Mouse (Mus musculus) midbrain, embryonic 14.5 days (tissue): ENCODE data around the gene Prkce. TPM values are rescaled to one million over a fixed set of nuclear protein-coding genes. Genes with fewer than 3 reads are reported as not detected.

ENCODE experiments used
- ATAC-seq: fragments of 200-750 bp; cut with Nextera tagmentation; 2 replicates; pipeline ENCODE4 v1.8.0; 2017; ENCODE audit warnings: moderate number of reproducible peaks, moderate library complexity; ENCODE audit not compliant: low FRiP score, low TSS enrichment
- DNase-seq: peaks from one replicate; pipeline ENCODE4 v3.0.0-alpha.2; 2015
- H3K27ac ChIP-seq: fragments of 300-500 bp; sonication (generic); replicated peaks from 2 replicates; pipeline ENCODE4 v1.5.1; 2014; ENCODE audit warnings: mild to moderate bottlenecking, low read depth, low read length, moderate library complexity
- H3K27me3 ChIP-seq: fragments of 300-500 bp; sonication (generic); 2 replicates; pipeline ENCODE4 v1.6.1; 2014; ENCODE audit warnings: low read length, control low read depth, mixed read lengths; ENCODE audit not compliant: control insufficient read depth, insufficient read depth
- H3K36me3 ChIP-seq: fragments of 300-500 bp; sonication (generic); 2 replicates; pipeline ENCODE4 v1.6.1; 2014; ENCODE audit warnings: low read length, control low read depth; ENCODE audit not compliant: control insufficient read depth, insufficient read depth
- H3K4me1 ChIP-seq: fragments of 300-500 bp; sonication (generic); 2 replicates; pipeline ENCODE4 v1.6.1; 2014; ENCODE audit warnings: mild to moderate bottlenecking, antibody characterized with exemption, low read length, control low read depth; ENCODE audit not compliant: control insufficient read depth, insufficient read depth
- H3K4me2 ChIP-seq: fragments of 300-500 bp; sonication (generic); 2 replicates; pipeline ENCODE4 v1.6.1; 2014; ENCODE audit warnings: mild to moderate bottlenecking, low read length, moderate library complexity
- H3K4me3 ChIP-seq: fragments of 300-500 bp; sonication (generic); replicated peaks from 2 replicates; pipeline ENCODE4 v1.5.1; 2014; ENCODE audit warnings: low read depth, low read length
- H3K9ac ChIP-seq: fragments of 300-500 bp; sonication (generic); replicated peaks from 2 replicates; pipeline ENCODE4 v1.6.1; 2014; ENCODE audit warnings: mild to moderate bottlenecking, low read length, moderate library complexity
- H3K9me3 ChIP-seq: fragments of 300-500 bp; sonication (generic); 2 replicates; pipeline ENCODE4 v1.6.1; 2016; ENCODE audit warnings: low read length, control low read depth, mixed read lengths; ENCODE audit not compliant: control insufficient read depth
- WGBS: fragments of 180-500 bp; shearing (Covaris S2); extraction: QIAGEN DNeasy Blood & Tissue Kit; methylation state at CpG from one replicate; pipeline ENCODE4 v1.1.7; 2014; 5-methylcytosine and 5-hydroxymethylcytosine counted together
- polyA plus RNA-seq: library from polyadenylated mRNA; unstranded; fragments of >200 nt; fragmentation: Nextera tagmentation; extraction: Ambion mirVana; gene quantifications from 2 replicates; pipeline ENCODE4 v1.2.1, GENCODE M21; 2014

The Prkce gene
- polyA plus RNA-seq, 1 experiment from 2014 or later: 25.4 TPM

DNA sequence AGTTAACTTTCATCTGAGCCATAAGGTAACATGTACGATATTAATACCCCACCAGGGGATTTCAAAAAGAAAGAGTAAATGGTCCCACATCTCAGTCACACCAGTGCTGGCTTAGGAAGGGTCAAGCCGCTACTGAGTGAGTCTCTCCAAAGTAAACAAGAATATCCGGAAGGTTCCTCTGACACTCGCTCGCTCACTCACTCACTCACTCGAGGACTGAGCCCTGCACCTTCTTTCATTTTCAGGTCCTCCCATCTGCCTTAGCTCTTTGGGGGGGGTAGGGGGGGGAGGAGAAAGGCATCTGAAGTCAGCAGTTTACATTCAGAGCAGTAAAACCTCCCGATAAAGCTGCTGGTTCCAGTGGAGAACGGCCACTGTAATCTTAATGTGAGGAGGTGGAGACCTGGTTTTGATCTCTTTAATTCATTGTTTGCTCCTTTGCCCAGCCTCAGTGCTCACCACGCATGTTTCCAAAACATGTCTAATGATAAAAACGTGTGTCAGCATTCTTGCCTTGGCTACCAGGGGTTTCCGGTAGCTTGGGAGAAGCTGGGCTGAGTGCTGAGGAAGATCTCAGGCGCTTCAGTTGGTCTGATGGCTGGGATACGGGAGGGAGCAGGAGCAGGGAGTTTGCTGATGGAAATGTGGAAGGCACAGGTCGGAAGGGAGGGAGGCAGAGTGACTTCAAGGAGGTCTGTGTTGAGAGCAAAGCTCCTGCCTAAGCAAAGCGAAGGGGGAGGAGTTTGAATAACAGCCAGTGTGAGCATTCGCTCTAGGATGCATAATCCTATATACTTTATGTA is 161.9 kb downstream of the Prkce start:
- H3K4me2 ChIP-seq: no peak overlapping the region
- no peaks in the 10 kb centered on the region for H3K36me3 ChIP-seq
- ATAC-seq (no peak), DNase-seq (peak; percentile 56)
- H3K9ac ChIP-seq: 0 out of 2 replicates have a peak overlapping the region, but pooled peaks have one; percentile 16
- WGBS: 39% methylated on average over 16 of the region's 16 CpGs
- no peaks in the 10 kb centered on the region for H3K9me3 ChIP-seq
- H3K4me3 ChIP-seq: no peak overlapping the region
- no peaks in the 10 kb centered on the region for H3K27me3 ChIP-seq
- H3K4me1 ChIP-seq: peaks cover 19% of the 10 kb centered on the region
- 0 out of 2 replicates have a peak overlapping the region, but pooled peaks have one; percentile 1 for H3K27ac ChIP-seq

DNA sequence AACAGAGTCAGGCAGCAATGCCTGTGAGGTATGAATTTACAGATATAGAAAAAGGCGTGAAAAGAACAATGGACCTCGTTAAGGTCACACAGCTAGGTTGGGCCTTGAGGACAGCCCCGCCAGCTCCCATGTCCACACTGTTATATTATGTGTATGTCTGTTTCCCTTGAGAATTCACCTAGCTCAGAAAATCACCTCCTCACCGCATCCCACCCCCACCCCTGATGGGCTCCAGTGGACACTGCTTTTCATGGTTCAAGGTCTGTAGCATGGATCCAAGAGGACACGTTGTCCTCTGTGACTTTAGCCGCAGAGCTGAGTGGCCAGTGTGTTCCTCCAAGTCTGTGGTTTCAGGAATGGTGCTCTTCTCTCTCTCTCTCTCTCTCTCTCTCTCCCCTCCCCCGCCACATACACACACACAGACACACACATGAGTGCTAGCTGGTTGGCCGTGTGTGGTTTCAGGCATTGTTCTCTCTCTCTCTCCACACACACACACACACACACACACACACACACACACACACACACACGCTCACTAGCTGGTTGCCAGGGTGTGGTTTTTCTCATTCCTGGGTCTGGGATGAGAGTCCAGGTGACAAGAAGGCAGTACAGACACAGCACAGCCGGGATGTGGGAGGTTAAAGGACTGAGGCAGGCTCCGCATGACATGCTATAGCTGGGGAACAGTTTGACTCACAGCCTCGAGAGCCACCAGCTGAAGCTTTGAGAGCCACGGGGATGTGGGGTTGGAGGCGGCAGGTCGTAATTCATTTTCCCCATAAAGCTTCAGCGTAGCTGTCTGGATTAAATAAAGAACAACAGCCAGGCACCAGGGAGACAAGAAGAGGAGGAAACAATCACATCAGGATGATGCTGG is 162.7 kb downstream of the Prkce start:
- Histone ChIP-seq H3K4me3 (no peak overlapping the region), H3K9ac (0 out of 2 replicates have a peak overlapping the region, but pooled peaks have one; percentile 16), H3K27me3 (no peaks in the 10 kb centered on the region), H3K36me3 (no peaks in the 10 kb centered on the region), H3K9me3 (no peaks in the 10 kb centered on the region), H3K4me2 (no peak overlapping the region), H3K4me1 (peaks cover 19% of the 10 kb centered on the region), H3K27ac (peak overlapping the region; percentile 52; the same call in 1 of the 2 replicates)
- DNase-seq (peak; percentile 31), ATAC-seq (peak; percentile 57; the same call in 1 of the 2 replicates)
- 45% methylated on average over 16 of the region's 16 CpGs for WGBS

GRCm38 (mm10) chr17:86331835-86332234 is 164.2 kb downstream of the Prkce start:
- DNase-seq (no peak), ATAC-seq (no peak)
- Histone ChIP-seq H3K4me2 (no peak overlapping the region), H3K36me3 (no peaks in the 10 kb centered on the region), H3K9me3 (no peaks in the 10 kb centered on the region), H3K4me3 (no peak overlapping the region), H3K4me1 (peaks cover 19% of the 10 kb centered on the region), H3K27ac (no peak overlapping the region), H3K27me3 (no peaks in the 10 kb centered on the region), H3K9ac (no peak overlapping the region)
- WGBS: 77% methylated on average over 8 of the region's 8 CpGs

- Histone ChIP-seq H3K9ac (no peak overlapping the region), H3K4me1 (peaks cover 9% of the 10 kb centered on the region), H3K9me3 (no peaks in the 10 kb centered on the region), H3K27ac (no peak overlapping the region), H3K27me3 (no peaks in the 10 kb centered on the region), H3K36me3 (no peaks in the 10 kb centered on the region), H3K4me2 (no peak overlapping the region), H3K4me3 (no peak overlapping the region)
- DNase-seq (no peak), ATAC-seq (no peak)
- WGBS: 85% methylated on average over 4 of the region's 4 CpGs
Observed at GRCm38 (mm10) chr17:86334990-86335389, 167.4 kb downstream of the Prkce start.

GRCm38 (mm10) chr17:86336652-86337073 is 169.1 kb downstream of the Prkce start:
- 76% methylated on average over 4 of the region's 4 CpGs for WGBS
- Histone ChIP-seq H3K9ac (no peak overlapping the region), H3K27ac (no peak overlapping the region), H3K4me2 (no peak overlapping the region), H3K36me3 (no peaks in the 10 kb centered on the region), H3K9me3 (no peaks in the 10 kb centered on the region), H3K4me3 (no peak overlapping the region), H3K27me3 (no peaks in the 10 kb centered on the region), H3K4me1 (no peaks in the 10 kb centered on the region)
- DNase-seq (no peak), ATAC-seq (no peak)

DNA sequence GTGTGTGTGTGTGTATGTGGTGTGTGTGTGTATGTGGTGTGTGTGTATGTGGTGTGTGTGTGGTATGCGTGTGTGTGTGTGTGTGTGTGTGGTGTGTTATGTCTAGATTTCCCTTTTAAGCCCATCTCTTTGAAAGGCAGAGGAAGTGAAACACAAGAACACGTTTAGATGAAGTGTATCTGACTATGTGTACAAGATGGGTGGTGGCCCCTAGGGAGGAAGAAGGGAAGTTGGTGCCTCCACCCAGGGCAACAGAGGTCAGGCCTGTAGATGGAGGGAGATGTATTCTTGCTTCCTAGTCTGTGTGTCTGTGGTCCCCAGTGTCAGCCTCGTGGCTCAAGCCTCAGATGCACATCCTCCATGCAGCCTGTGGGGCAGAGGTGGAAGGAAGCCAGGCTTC is 169.5 kb downstream of the Prkce start:
- H3K4me3 ChIP-seq: no peak overlapping the region
- H3K27me3 ChIP-seq: no peaks in the 10 kb centered on the region
- ATAC-seq: no peak
- H3K4me2 ChIP-seq: no peak overlapping the region
- H3K4me1 ChIP-seq: no peaks in the 10 kb centered on the region
- no peaks in the 10 kb centered on the region for H3K9me3 ChIP-seq
- WGBS: 79% methylated on average over 3 of the region's 3 CpGs
- DNase-seq: no peak
- H3K9ac ChIP-seq: no peak overlapping the region
- no peak overlapping the region for H3K27ac ChIP-seq
- no peaks in the 10 kb centered on the region for H3K36me3 ChIP-seq

- no peak overlapping the region for H3K27ac ChIP-seq
- H3K9ac ChIP-seq: no peak overlapping the region
- no peak for ATAC-seq
- 75% methylated on average over 5 of the region's 5 CpGs for WGBS
- no peaks in the 10 kb centered on the region for H3K9me3 ChIP-seq
- H3K4me1 ChIP-seq: no peaks in the 10 kb centered on the region
- DNase-seq: no peak
- no peaks in the 10 kb centered on the region for H3K27me3 ChIP-seq
- no peaks in the 10 kb centered on the region for H3K36me3 ChIP-seq
- H3K4me3 ChIP-seq: no peak overlapping the region
- H3K4me2 ChIP-seq: no peak overlapping the region
Observed at GRCm38 (mm10) chr17:86338328-86338727, 170.7 kb downstream of the Prkce start.

- Histone ChIP-seq H3K9ac (no peak overlapping the region), H3K27me3 (no peaks in the 10 kb centered on the region), H3K4me1 (no peaks in the 10 kb centered on the region), H3K4me3 (no peak overlapping the region), H3K27ac (no peak overlapping the region), H3K9me3 (no peaks in the 10 kb centered on the region), H3K36me3 (no peaks in the 10 kb centered on the region), H3K4me2 (no peak overlapping the region)
- 83% methylated on average over 8 of the region's 8 CpGs for WGBS
- no peak for DNase-seq
- ATAC-seq: no peak
Observed at GRCm38 (mm10) chr17:86344032-86344431, 176.4 kb downstream of the Prkce start.
